Mouse (Mus musculus) heart, adult 2 months (tissue): ENCODE results near the gene Cdnf.

Experiments used
- CTCF ChIP-seq: fragments of 200-600 bp; IDR thresholded peaks from 2 replicates; pipeline ENCODE4 v1.8.1; 2022; ENCODE audit warnings: antibody characterized with exemption, mild to moderate bottlenecking, moderate library complexity
- POLR2A ChIP-seq: fragments of 200-500 bp; IDR thresholded peaks from 2 replicates; pipeline ENCODE4 v1.6.1; 2011; ENCODE audit warnings: mild to moderate bottlenecking, low read depth, low read length, control low read depth; ENCODE audit not compliant: insufficient read depth

- 0 out of 2 replicates have a peak, but pooled peaks have one; percentile 18 for TF ChIP-seq CTCF
- no peak for TF ChIP-seq POLR2A
These were observed 32.6 kb upstream of the Cdnf start for GRCm38 (mm10) chr2:3480239-3480638.
